Mouse (Mus musculus) kidney, adult 2 months (tissue): ENCODE results near the gene Cdh12. TPM values are rescaled to one million over a fixed set of nuclear protein-coding genes. Genes with fewer than 3 reads are reported as not detected.

Source experiments
- DNase-seq: peaks from one replicate; pipeline ENCODE4 v3.0.0; 2021
- H3K27ac ChIP-seq: fragments of 200-500 bp; 2 replicates; pipeline ENCODE4 v1.5.1; 2012; ENCODE audit warnings: low read depth, low read length, control low read depth, inconsistent platforms; ENCODE audit not compliant: insufficient read depth
- H3K27me3 ChIP-seq: fragments of 200-500 bp; replicated peaks from 2 replicates; pipeline ENCODE4 v1.6.1; 2012; ENCODE audit warnings: mild to moderate bottlenecking, moderate library complexity, low read length, inconsistent platforms; ENCODE audit not compliant: control insufficient read depth, insufficient read depth
- H3K36me3 ChIP-seq: fragments of 200-500 bp; 2 replicates; pipeline ENCODE4 v1.6.1; 2012; ENCODE audit warnings: mild to moderate bottlenecking, moderate library complexity, low read length, inconsistent platforms; ENCODE audit not compliant: control insufficient read depth, insufficient read depth
- H3K4me1 ChIP-seq: fragments of 200-500 bp; 2 replicates; pipeline ENCODE4 v1.6.1; 2011; ENCODE audit warnings: low read length; ENCODE audit not compliant: control insufficient read depth, insufficient read depth
- H3K4me3 ChIP-seq: fragments of 200-500 bp; 2 replicates; pipeline ENCODE4 v1.5.1; 2011; ENCODE audit warnings: mild to moderate bottlenecking, low read depth, low read length, control low read depth; ENCODE audit not compliant: insufficient read depth
- CTCF ChIP-seq: fragments of 200-500 bp; conservative IDR thresholded peaks from 2 replicates; pipeline ENCODE4 v1.5.1; 2011; ENCODE audit warnings: low read depth, mild to moderate bottlenecking, control low read depth, low read length, moderate library complexity, mixed read lengths; ENCODE audit not compliant: insufficient read depth, insufficient read length
- POLR2A ChIP-seq: fragments of 200-500 bp; IDR thresholded peaks from one replicate; pipeline ENCODE4 v1.6.1; 2011; ENCODE audit warnings: low read depth, low read length, control low read depth
- WGBS: fragments of 180-500 bp; shearing (Covaris S2); methylation state at CpG from one replicate; pipeline ENCODE4 v1.1.7; 2018; 5-methylcytosine and 5-hydroxymethylcytosine counted together
- polyA plus RNA-seq: library from polyadenylated mRNA; depleted of rRNA; stranded (reverse); fragments of >200 nt; gene quantifications from 2 replicates; pipeline ENCODE4 v1.2.3, GENCODE M21; 2012

Cdh12 gene
- polyA plus RNA-seq, 1 experiment, result not detected

GRCm38 (mm10) chr15:20696229-20696628 lies 247.2 kb downstream of the Cdh12 start:
- Histone ChIP-seq H3K4me1 (no peaks in the 10 kb centered on the region), H3K4me3 (no peak overlapping the region), H3K27ac (no peak overlapping the region), H3K36me3 (no peaks in the 10 kb centered on the region), H3K27me3 (no peaks in the 10 kb centered on the region)
- 74% methylated on average over 5 of the region's 5 CpGs for WGBS
- DNase-seq, result no peak
- TF ChIP-seq POLR2A, result no peak
- no peak for TF ChIP-seq CTCF

- WGBS, result 74% methylated on average over 4 of the region's 4 CpGs
- Histone ChIP-seq H3K4me3 (no peak overlapping the region), H3K27ac (no peak overlapping the region), H3K27me3 (no peaks in the 10 kb centered on the region), H3K36me3 (no peaks in the 10 kb centered on the region), H3K4me1 (no peaks in the 10 kb centered on the region)
- TF ChIP-seq CTCF (no peak), POLR2A (no peak)
- DNase-seq, result no peak
These were observed 262.8 kb downstream of the Cdh12 start for GRCm38 (mm10) chr15:20711859-20712258.

- no peak overlapping the region for H3K4me3 ChIP-seq
- no peaks in the 10 kb centered on the region for H3K4me1 ChIP-seq
- no peaks in the 10 kb centered on the region for H3K36me3 ChIP-seq
- TF ChIP-seq CTCF (no peak), POLR2A (no peak)
- no peak for DNase-seq
- H3K27me3 ChIP-seq, result no peaks in the 10 kb centered on the region
- no peak overlapping the region for H3K27ac ChIP-seq
These were observed 323.2 kb downstream of the Cdh12 start for GRCm38 (mm10) chr15:20772289-20772688.

GRCm38 (mm10) chr15:20773423-20773822 lies 324.4 kb downstream of the Cdh12 start:
- no peaks in the 10 kb centered on the region for H3K27me3 ChIP-seq
- TF ChIP-seq POLR2A, result no peak
- no peak overlapping the region for H3K4me3 ChIP-seq
- no peaks in the 10 kb centered on the region for H3K36me3 ChIP-seq
- H3K4me1 ChIP-seq, result no peaks in the 10 kb centered on the region
- no peak overlapping the region for H3K27ac ChIP-seq
- DNase-seq, result no peak

- H3K27ac ChIP-seq, result no peak overlapping the region
- no peak for DNase-seq
- TF ChIP-seq POLR2A (no peak), CTCF (no peak)
- no peaks in the 10 kb centered on the region for H3K36me3 ChIP-seq
- 8% methylated on average over 4 of the region's 4 CpGs for WGBS
- no peaks in the 10 kb centered on the region for H3K27me3 ChIP-seq
- H3K4me3 ChIP-seq, result no peak overlapping the region
- no peaks in the 10 kb centered on the region for H3K4me1 ChIP-seq
These were observed 347.9 kb downstream of the Cdh12 start for GRCm38 (mm10) chr15:20796999-20797398.

- no peaks in the 10 kb centered on the region for H3K4me1 ChIP-seq
- no peak for TF ChIP-seq POLR2A
- TF ChIP-seq CTCF, result no peak
- DNase-seq, result no peak
- H3K27ac ChIP-seq, result no peak overlapping the region
- 86% methylated on average over 2 of the region's 2 CpGs for WGBS
- no peaks in the 10 kb centered on the region for H3K27me3 ChIP-seq
- H3K36me3 ChIP-seq, result no peaks in the 10 kb centered on the region
- H3K4me3 ChIP-seq, result no peak overlapping the region
These were observed 349.5 kb downstream of the Cdh12 start for GRCm38 (mm10) chr15:20798541-20798940.

GRCm38 (mm10) chr15:20835887-20836286 lies 386.8 kb downstream of the Cdh12 start:
- Histone ChIP-seq H3K36me3 (no peaks in the 10 kb centered on the region), H3K27ac (no peak overlapping the region), H3K27me3 (no peaks in the 10 kb centered on the region), H3K4me1 (no peaks in the 10 kb centered on the region), H3K4me3 (no peak overlapping the region)
- DNase-seq, result no peak
- 50% methylated on average over 1 of the region's 1 CpGs for WGBS
- TF ChIP-seq CTCF (no peak), POLR2A (no peak)

GRCm38 (mm10) chr15:20836991-20837390 lies 387.9 kb downstream of the Cdh12 start:
- H3K36me3 ChIP-seq, result no peaks in the 10 kb centered on the region
- DNase-seq, result no peak
- H3K4me3 ChIP-seq, result no peak overlapping the region
- H3K27me3 ChIP-seq, result no peaks in the 10 kb centered on the region
- no peaks in the 10 kb centered on the region for H3K4me1 ChIP-seq
- H3K27ac ChIP-seq, result no peak overlapping the region
- WGBS, result 14% methylated on average over 3 of the region's 3 CpGs
- TF ChIP-seq CTCF (no peak), POLR2A (no peak)
